Mouse (Mus musculus) heart, embryonic 15.5 days (tissue): ENCODE results near the gene Ctsk. TPM values are rescaled to one million over a fixed set of nuclear protein-coding genes. Genes with fewer than 3 reads are reported as not detected.

Experiments
- ATAC-seq: fragments of 200-750 bp; cut with Nextera tagmentation; replicated peaks from 2 replicates; pipeline ENCODE4 v1.8.0; 2017; ENCODE audit warnings: low read depth, moderate TSS enrichment; ENCODE audit not compliant: insufficient number of reproducible peaks, insufficient read depth, low FRiP score
- H3K27ac ChIP-seq: fragments of 300-500 bp; sonication (generic); 2 replicates; pipeline ENCODE4 v1.5.1; 2015; ENCODE audit warnings: mild to moderate bottlenecking, inconsistent platforms
- H3K27me3 ChIP-seq: fragments of 300-500 bp; sonication (generic); 2 replicates; pipeline ENCODE4 v1.6.1; 2015; ENCODE audit warnings: inconsistent platforms
- H3K36me3 ChIP-seq: fragments of 300-500 bp; sonication (generic); 2 replicates; pipeline ENCODE4 v1.6.1; 2015; ENCODE audit warnings: mild to moderate bottlenecking, inconsistent platforms
- H3K4me1 ChIP-seq: fragments of 300-500 bp; sonication (generic); replicated peaks from 2 replicates; pipeline ENCODE4 v1.6.1; 2015; ENCODE audit warnings: inconsistent platforms
- H3K4me2 ChIP-seq: fragments of 300-500 bp; sonication (generic); 2 replicates; pipeline ENCODE4 v1.6.1; 2015; ENCODE audit warnings: inconsistent platforms, mild to moderate bottlenecking, moderate library complexity
- H3K4me3 ChIP-seq: fragments of 300-500 bp; sonication (generic); 2 replicates; pipeline ENCODE4 v1.5.1; 2015; ENCODE audit warnings: mild to moderate bottlenecking, inconsistent platforms
- H3K9ac ChIP-seq: fragments of 300-500 bp; sonication (generic); 2 replicates; pipeline ENCODE4 v1.6.1; 2015; ENCODE audit warnings: mild to moderate bottlenecking, inconsistent platforms
- H3K9me3 ChIP-seq: fragments of 300-500 bp; sonication (generic); replicated peaks from 2 replicates; pipeline ENCODE4 v1.6.1; 2016; ENCODE audit warnings: inconsistent platforms
- WGBS: fragments of 180-500 bp; shearing (Covaris S2); methylation state at CpG from one replicate; pipeline ENCODE4 v1.1.7; 2015; ENCODE audit warnings: mixed read lengths; 5-methylcytosine and 5-hydroxymethylcytosine counted together
- polyA plus RNA-seq: library from polyadenylated mRNA; unstranded; fragments of >200 nt; fragmentation: Nextera tagmentation; extraction: Ambion mirVana; gene quantifications from 2 replicates; pipeline ENCODE4 v1.2.1, GENCODE M21; 2015

The Ctsk gene
- polyA plus RNA-seq, result 15.9 and 18.1 TPM in 2 replicates

DNA sequence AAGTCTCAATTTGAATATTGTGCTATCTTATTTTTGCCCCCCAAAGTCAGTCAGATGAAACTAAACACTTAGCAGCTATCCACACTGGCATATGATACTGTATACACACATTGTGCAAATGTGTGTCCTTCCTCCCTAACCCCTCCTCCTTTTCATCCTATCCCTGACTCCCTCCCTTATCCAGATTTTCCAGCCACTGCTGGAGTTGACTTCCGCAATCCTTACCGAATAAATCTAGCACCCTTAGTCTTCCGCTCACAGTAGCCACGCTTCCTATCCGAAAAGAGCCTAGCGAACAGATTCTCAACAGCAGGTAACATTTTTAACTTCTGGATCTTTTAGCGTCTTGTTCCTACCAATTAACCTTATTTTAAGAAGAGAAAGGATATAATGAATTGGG is at the start of gene Ctsk:
TSS of gene Ctsk (plus strand) at position 233 of the 400 bp plus-strand sequence.
- Histone ChIP-seq H3K27me3 (no peaks in the 10 kb centered on the region), H3K4me2 (peak within 1 kb of the TSS; percentile 46), H3K27ac (peak within 1 kb of the TSS; percentile 32), H3K9ac (no peak within 1 kb of the TSS), H3K4me3 (peak within 1 kb of the TSS; percentile 34), H3K9me3 (no peaks in the 10 kb centered on the region), H3K4me1 (peaks cover 10% of the 10 kb centered on the region), H3K36me3 (peaks cover 27% of the 10 kb centered on the region)
- 60% methylated on average over 7 of the region's 7 CpGs for WGBS
- ATAC-seq, result peak; percentile 61

DNA sequence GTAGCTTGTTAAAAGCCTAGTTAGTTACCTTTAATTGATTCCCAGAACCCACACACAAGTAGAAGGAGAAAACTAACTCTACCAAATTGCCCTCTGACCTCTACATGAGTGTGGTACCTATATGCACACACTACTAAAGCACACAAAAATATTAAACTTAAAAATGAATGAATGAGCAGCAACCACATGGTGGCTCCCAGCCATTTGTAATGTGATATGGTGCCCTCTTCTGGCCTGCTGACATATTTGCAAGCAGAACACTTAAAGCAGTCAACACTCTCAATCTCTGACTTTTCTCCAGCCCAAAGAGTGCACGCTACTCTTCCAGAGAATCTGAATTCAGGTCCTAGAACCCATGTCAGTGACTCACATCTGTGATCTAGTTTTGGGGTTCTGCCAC is 48.6 kb upstream of the Ctsk start:
- H3K36me3 ChIP-seq, result peaks cover 21% of the 10 kb centered on the region
- no peak overlapping the region for H3K27ac ChIP-seq
- no peak overlapping the region for H3K4me2 ChIP-seq
- peaks cover 10% of the 10 kb centered on the region for H3K4me1 ChIP-seq
- 44% methylated on average over 1 of the region's 1 CpGs for WGBS
- no peaks in the 10 kb centered on the region for H3K27me3 ChIP-seq
- no peaks in the 10 kb centered on the region for H3K9me3 ChIP-seq
- H3K4me3 ChIP-seq, result no peak overlapping the region
- no peak overlapping the region for H3K9ac ChIP-seq
- ATAC-seq, result no peak

GRCm38 (mm10) chr3:95450915-95451314 is 48.1 kb upstream of the Ctsk start:
- H3K4me1 ChIP-seq, result peaks cover 10% of the 10 kb centered on the region
- H3K27ac ChIP-seq, result no peak overlapping the region
- no peaks in the 10 kb centered on the region for H3K9me3 ChIP-seq
- no peaks in the 10 kb centered on the region for H3K27me3 ChIP-seq
- no peak overlapping the region for H3K4me3 ChIP-seq
- H3K4me2 ChIP-seq, result no peak overlapping the region
- H3K36me3 ChIP-seq, result peaks cover 21% of the 10 kb centered on the region
- 84% methylated on average over 3 of the region's 3 CpGs for WGBS
- ATAC-seq, result no peak
- H3K9ac ChIP-seq, result no peak overlapping the region

DNA sequence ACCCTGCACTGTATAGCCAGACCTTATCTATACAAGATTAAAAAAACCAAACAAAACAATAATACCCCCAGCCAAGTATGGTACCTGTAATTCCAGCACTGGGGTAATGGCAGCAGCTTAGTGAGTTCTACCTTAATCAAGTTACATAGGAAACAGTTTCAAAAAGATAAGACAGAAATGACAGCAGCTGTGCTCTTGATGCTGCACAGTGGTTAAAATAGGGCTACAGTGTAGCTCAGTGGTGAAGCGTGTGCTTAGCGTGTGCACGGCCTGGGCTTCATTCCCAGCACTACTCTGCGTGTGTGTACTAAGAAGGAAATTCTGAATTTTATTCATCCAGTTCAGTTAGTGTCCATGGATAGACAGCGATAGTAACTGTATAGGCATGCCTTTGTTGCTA is 42.7 kb upstream of the Ctsk start:
- H3K4me1 ChIP-seq, result peaks cover 8% of the 10 kb centered on the region
- 95% methylated on average over 5 of the region's 5 CpGs for WGBS
- no peak for ATAC-seq

DNA sequence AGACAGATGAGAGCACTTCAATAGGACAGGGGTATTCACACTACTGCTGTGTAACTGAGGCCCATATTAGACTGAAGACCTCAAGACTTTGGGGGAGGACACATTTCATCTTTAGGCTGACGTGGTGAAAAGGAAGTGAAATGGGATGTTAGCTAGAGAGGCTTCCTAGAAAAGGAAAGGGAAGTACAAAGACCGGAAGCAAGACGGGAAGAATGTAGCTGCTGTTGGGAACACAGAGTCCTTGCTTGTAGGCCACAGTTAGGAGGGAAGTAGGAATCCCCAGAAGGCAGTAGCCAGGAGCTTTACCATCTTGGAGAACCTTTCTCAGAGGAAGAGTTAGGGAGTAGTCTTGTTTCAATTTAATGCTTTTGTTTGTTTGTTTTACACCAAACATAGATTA is 41.3 kb upstream of the Ctsk start:
- Histone ChIP-seq H3K4me1 (no peaks in the 10 kb centered on the region; the same call in 1 of the 2 replicates), H3K27ac (no peak overlapping the region), H3K9ac (no peak overlapping the region), H3K4me3 (no peak overlapping the region), H3K27me3 (no peaks in the 10 kb centered on the region), H3K4me2 (no peak overlapping the region), H3K9me3 (no peaks in the 10 kb centered on the region), H3K36me3 (peaks cover 27% of the 10 kb centered on the region)
- 70% methylated on average over 3 of the region's 3 CpGs for WGBS
- no peak for ATAC-seq

More for the DNA sequence above, 42.7 kb upstream of the Ctsk start:
- Histone ChIP-seq H3K9ac (no peak overlapping the region), H3K4me2 (no peak overlapping the region), H3K36me3 (peaks cover 18% of the 10 kb centered on the region), H3K27me3 (no peaks in the 10 kb centered on the region), H3K27ac (no peak overlapping the region), H3K4me3 (no peak overlapping the region), H3K9me3 (no peaks in the 10 kb centered on the region)

GRCm38 (mm10) chr3:95459381-95459780 is 39.7 kb upstream of the Ctsk start:
- no peak overlapping the region for H3K9ac ChIP-seq
- ATAC-seq, result no peak
- no peak overlapping the region for H3K27ac ChIP-seq
- WGBS, result 83% methylated on average over 1 of the region's 1 CpGs
- peaks cover 19% of the 10 kb centered on the region for H3K36me3 ChIP-seq
- H3K27me3 ChIP-seq, result no peaks in the 10 kb centered on the region
- H3K4me1 ChIP-seq, result no peaks in the 10 kb centered on the region; the same call in 1 of the 2 replicates
- H3K9me3 ChIP-seq, result no peaks in the 10 kb centered on the region
- H3K4me3 ChIP-seq, result no peak overlapping the region
- H3K4me2 ChIP-seq, result no peak overlapping the region

- Histone ChIP-seq H3K27ac (no peak overlapping the region), H3K4me2 (no peak overlapping the region), H3K4me1 (no peaks in the 10 kb centered on the region), H3K27me3 (no peaks in the 10 kb centered on the region), H3K36me3 (peaks cover 33% of the 10 kb centered on the region), H3K9me3 (no peaks in the 10 kb centered on the region), H3K9ac (no peak overlapping the region), H3K4me3 (no peak overlapping the region)
- no peak for ATAC-seq
Observed at GRCm38 (mm10) chr3:95463852-95464251, 35.2 kb upstream of the Ctsk start.

GRCm38 (mm10) chr3:95478966-95479365 is 20.1 kb upstream of the Ctsk start:
- Histone ChIP-seq H3K9me3 (no peaks in the 10 kb centered on the region), H3K4me2 (no peak overlapping the region), H3K27me3 (no peaks in the 10 kb centered on the region), H3K4me3 (no peak overlapping the region), H3K36me3 (peaks cover 59% of the 10 kb centered on the region), H3K9ac (no peak overlapping the region), H3K27ac (no peak overlapping the region), H3K4me1 (no peaks in the 10 kb centered on the region)
- 93% methylated on average over 1 of the region's 1 CpGs for WGBS
- ATAC-seq, result no peak

GRCm38 (mm10) chr3:95486421-95486820 is 12.6 kb upstream of the Ctsk start:
- no peaks in the 10 kb centered on the region for H3K9me3 ChIP-seq
- H3K9ac ChIP-seq, result no peak overlapping the region
- H3K4me1 ChIP-seq, result no peaks in the 10 kb centered on the region
- no peak overlapping the region for H3K27ac ChIP-seq
- no peaks in the 10 kb centered on the region for H3K27me3 ChIP-seq
- H3K4me2 ChIP-seq, result no peak overlapping the region
- WGBS, result 76% methylated on average over 2 of the region's 2 CpGs
- H3K4me3 ChIP-seq, result no peak overlapping the region
- ATAC-seq, result no peak
- peaks cover 71% of the 10 kb centered on the region for H3K36me3 ChIP-seq

DNA sequence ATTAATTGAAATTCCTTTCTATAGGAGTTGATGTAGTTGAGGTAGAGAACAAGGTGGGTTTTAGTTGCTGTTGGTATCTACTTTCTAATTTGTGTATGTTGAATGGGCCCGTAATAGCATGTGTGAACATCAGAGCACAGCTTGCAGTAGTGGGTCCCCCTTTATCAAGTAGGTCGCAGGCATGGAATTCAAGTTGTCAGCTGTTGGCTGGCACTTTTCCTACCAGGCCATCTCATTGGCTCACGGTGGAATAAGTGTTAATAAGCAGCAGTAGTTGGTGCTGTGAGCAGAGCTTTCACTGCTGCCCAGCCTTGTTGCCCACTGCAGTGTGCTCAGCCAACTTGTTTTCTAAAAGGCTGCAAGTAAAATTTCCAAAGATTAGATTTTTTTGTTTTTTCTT is 10.4 kb upstream of the Ctsk start:
- WGBS, result 62% methylated on average over 3 of the region's 3 CpGs
- Histone ChIP-seq H3K27me3 (no peaks in the 10 kb centered on the region), H3K4me1 (no peaks in the 10 kb centered on the region), H3K27ac (no peak overlapping the region), H3K9ac (no peak overlapping the region), H3K4me3 (no peak overlapping the region), H3K36me3 (peaks cover 74% of the 10 kb centered on the region), H3K4me2 (no peak overlapping the region), H3K9me3 (no peaks in the 10 kb centered on the region)
- no peak for ATAC-seq

- Histone ChIP-seq H3K36me3 (peaks cover 80% of the 10 kb centered on the region), H3K27me3 (no peaks in the 10 kb centered on the region), H3K4me2 (no peak overlapping the region), H3K9ac (no peak overlapping the region), H3K4me1 (no peaks in the 10 kb centered on the region), H3K9me3 (no peaks in the 10 kb centered on the region), H3K4me3 (no peak overlapping the region), H3K27ac (no peak overlapping the region)
- WGBS, result 100% methylated on average over 2 of the region's 2 CpGs
- ATAC-seq, result no peak
Observed at GRCm38 (mm10) chr3:95490238-95490637, 8.8 kb upstream of the Ctsk start.

DNA sequence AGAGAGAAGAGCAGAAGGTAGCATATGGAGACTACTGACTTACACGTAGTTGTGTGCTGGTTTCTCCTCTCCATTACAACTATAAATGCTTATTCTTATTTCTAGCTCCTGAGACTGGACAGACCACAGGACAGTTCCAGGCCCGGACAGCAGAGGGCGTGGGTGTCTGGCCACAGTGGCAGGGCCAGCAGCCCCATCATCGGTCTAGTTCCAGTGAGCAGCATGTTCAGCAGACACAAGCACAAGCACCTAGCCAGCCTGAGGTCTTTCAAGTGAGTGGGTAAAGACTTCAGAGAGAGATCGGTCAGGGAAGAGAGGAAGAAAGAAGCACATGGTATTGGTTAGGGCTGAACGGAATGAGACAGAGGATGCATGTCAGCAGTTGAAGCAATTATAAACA is 4.7 kb upstream of the Ctsk start:
- Histone ChIP-seq H3K27me3 (no peaks in the 10 kb centered on the region), H3K36me3 (peaks cover 63% of the 10 kb centered on the region)
- 60% methylated on average over 6 of the region's 6 CpGs for WGBS

More for the DNA sequence above, 4.7 kb upstream of the Ctsk start:
- Histone ChIP-seq H3K9me3 (no peaks in the 10 kb centered on the region), H3K4me3 (no peak overlapping the region), H3K4me1 (peaks cover 10% of the 10 kb centered on the region), H3K27ac (no peak overlapping the region), H3K9ac (no peak overlapping the region), H3K4me2 (no peak overlapping the region)
- ATAC-seq, result no peak
